Mouse (Mus musculus) embryonic facial prominence, embryonic 11.5 days (tissue): ENCODE data around the gene Sema3f. TPM values are rescaled to one million over a fixed set of nuclear protein-coding genes. Genes with fewer than 3 reads are reported as not detected.

ENCODE experiments used
- ATAC-seq: fragments of 200-750 bp; cut with Nextera tagmentation; replicated peaks from 2 replicates; pipeline ENCODE4 v1.8.0; 2017; ENCODE audit warnings: low read depth; ENCODE audit not compliant: insufficient number of reproducible peaks, low FRiP score, low TSS enrichment
- DNase-seq: peaks from one replicate; pipeline ENCODE4 v3.0.0-alpha.2; 2015; ENCODE audit warnings: low spot score
- H3K27ac ChIP-seq: fragments of 300-500 bp; sonication (generic); replicated peaks from 2 replicates; pipeline ENCODE4 v1.5.1; 2014; ENCODE audit warnings: mild to moderate bottlenecking, low read depth, low read length, control low read depth
- H3K27me3 ChIP-seq: fragments of 300-500 bp; sonication (generic); 2 replicates; pipeline ENCODE4 v1.6.1; 2014; ENCODE audit warnings: mild to moderate bottlenecking, low read length, moderate library complexity, mixed read lengths; ENCODE audit not compliant: control insufficient read depth, insufficient read depth
- H3K36me3 ChIP-seq: fragments of 300-500 bp; sonication (generic); replicated peaks from 2 replicates; pipeline ENCODE4 v1.6.1; 2014; ENCODE audit warnings: low read depth, mild to moderate bottlenecking, low read length, moderate library complexity, mixed read lengths; ENCODE audit not compliant: control insufficient read depth, insufficient read depth
- H3K4me1 ChIP-seq: fragments of 300-500 bp; sonication (generic); 2 replicates; pipeline ENCODE4 v1.6.1; 2014; ENCODE audit warnings: low read length, mixed read lengths; ENCODE audit not compliant: control insufficient read depth, insufficient read depth
- H3K4me2 ChIP-seq: fragments of 300-500 bp; sonication (generic); 2 replicates; pipeline ENCODE4 v1.6.1; 2014; ENCODE audit warnings: low read depth, mild to moderate bottlenecking, control low read depth, low read length, moderate library complexity
- H3K4me3 ChIP-seq: fragments of 300-500 bp; sonication (generic); 2 replicates; pipeline ENCODE4 v1.5.1; 2014; ENCODE audit warnings: low read depth, low read length, control low read depth
- H3K9ac ChIP-seq: fragments of 300-500 bp; sonication (generic); replicated peaks from 2 replicates; pipeline ENCODE4 v1.6.1; 2014; ENCODE audit warnings: mild to moderate bottlenecking, control low read depth, low read length
- H3K9me3 ChIP-seq: fragments of 300-500 bp; sonication (generic); replicated peaks from 2 replicates; pipeline ENCODE4 v1.6.1; 2016; ENCODE audit warnings: mild to moderate bottlenecking, low read length, inconsistent platforms, mixed read lengths; ENCODE audit not compliant: control insufficient read depth
- WGBS: fragments of 180-500 bp; shearing (Covaris S2); extraction: QIAGEN DNeasy Blood & Tissue Kit; methylation state at CpG from one replicate; pipeline ENCODE4 v1.1.7; 2014; 5-methylcytosine and 5-hydroxymethylcytosine counted together
- polyA plus RNA-seq: library from polyadenylated mRNA; unstranded; fragments of >200 nt; fragmentation: Nextera tagmentation; extraction: Ambion mirVana; gene quantifications from 2 replicates; pipeline ENCODE4 v1.2.1, GENCODE M21; 2014

Gene Sema3f
- polyA plus RNA-seq, 1 experiment from 2014 or later = 17.7 TPM

DNA sequence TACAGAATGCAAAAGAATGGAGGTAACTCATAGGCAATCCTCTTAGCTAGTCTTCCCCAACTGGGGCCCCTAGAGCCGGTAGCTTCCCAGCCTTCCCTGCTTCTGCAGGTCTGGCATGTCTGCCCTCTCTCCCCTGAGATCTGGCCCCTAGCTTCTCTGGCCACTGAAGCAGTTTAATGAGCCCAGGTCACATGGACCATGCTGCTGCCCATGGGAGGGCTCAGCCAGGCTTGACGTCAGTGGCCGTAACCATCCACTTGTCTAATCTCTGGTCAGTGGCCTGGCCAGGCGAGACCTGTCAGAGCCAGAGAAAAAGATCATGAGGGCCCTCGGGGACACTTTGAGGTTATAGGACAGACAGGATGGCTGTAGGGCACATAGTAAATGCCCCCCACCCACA, 40.0 kb downstream of the Sema3f start:
- Histone ChIP-seq H3K9ac (no peak overlapping the region), H3K36me3 (no peaks in the 10 kb centered on the region), H3K27ac (no peak overlapping the region), H3K27me3 (peaks cover 10% of the 10 kb centered on the region), H3K4me1 (peaks cover 3% of the 10 kb centered on the region), H3K4me2 (no peak overlapping the region), H3K9me3 (no peaks in the 10 kb centered on the region), H3K4me3 (no peak overlapping the region)
- 51% methylated on average over 5 of the region's 5 CpGs for WGBS
- DNase-seq = no peak
- ATAC-seq = no peak

DNA sequence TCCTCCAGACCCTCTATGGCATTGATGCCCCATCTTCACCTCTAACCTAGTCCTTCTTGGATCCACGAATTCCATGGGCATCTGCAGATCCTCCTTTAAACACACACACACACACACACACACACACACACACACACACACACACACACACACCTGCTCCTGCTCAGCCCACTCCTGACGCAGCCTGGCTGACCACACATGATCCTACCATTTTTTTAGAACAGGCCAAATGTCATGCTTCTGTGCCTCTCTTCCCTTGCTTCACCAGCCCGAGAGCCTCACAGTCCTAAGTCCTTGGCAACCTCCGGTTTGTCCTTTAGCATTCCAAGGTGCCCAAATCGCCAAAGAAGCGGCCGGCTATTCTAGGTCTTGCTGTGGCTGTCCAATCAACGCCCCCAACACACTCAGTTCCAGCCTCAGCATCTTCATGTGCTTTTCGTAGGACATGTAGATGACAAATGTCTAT, 40.8 kb downstream of the Sema3f start, which contains the start of gene Slc38a3:
Gene Slc38a3, minus strand, starts transcription at position 51 of the 466 bp plus-strand sequence.
- H3K9me3 ChIP-seq = no peaks in the 10 kb centered on the region
- H3K27ac ChIP-seq = no peak within 1 kb of the TSS
- H3K27me3 ChIP-seq = peaks cover 9% of the 10 kb centered on the region
- H3K9ac ChIP-seq = no peak within 1 kb of the TSS
- ATAC-seq (no peak), DNase-seq (no peak)
- H3K4me1 ChIP-seq = peaks cover 3% of the 10 kb centered on the region
- no peaks in the 10 kb centered on the region for H3K36me3 ChIP-seq
- H3K4me3 ChIP-seq = no peak within 1 kb of the TSS
- 84% methylated on average over 9 of the region's 9 CpGs for WGBS
- no peak within 1 kb of the TSS for H3K4me2 ChIP-seq

DNA sequence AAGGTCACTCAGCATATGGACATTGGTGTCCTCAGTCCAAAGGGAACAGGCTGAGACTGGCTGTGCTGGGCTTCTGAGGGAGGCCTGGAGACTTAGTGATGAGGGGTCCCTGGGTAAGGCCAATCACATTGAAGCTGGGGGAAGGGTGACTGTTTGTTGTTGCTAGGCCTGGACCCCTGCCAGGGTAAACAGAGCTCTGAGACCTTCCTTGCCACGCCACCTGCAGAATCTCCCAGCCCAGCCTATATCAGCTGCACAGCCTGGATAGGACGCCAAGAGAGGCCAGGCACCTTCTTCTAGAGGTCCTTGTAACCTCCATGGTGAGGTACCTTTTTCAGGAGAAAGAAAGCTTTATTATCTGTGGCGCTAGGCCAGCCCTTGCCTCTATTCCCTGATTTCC, 41.4 kb downstream of the Sema3f start:
- ATAC-seq (no peak), DNase-seq (no peak)
- WGBS = 67% methylated on average over 3 of the region's 3 CpGs
- Histone ChIP-seq H3K9ac (no peak overlapping the region), H3K36me3 (no peaks in the 10 kb centered on the region), H3K4me3 (no peak overlapping the region), H3K27ac (no peak overlapping the region), H3K4me2 (no peak overlapping the region), H3K9me3 (no peaks in the 10 kb centered on the region), H3K27me3 (peaks cover 9% of the 10 kb centered on the region), H3K4me1 (peaks cover 3% of the 10 kb centered on the region)

DNA sequence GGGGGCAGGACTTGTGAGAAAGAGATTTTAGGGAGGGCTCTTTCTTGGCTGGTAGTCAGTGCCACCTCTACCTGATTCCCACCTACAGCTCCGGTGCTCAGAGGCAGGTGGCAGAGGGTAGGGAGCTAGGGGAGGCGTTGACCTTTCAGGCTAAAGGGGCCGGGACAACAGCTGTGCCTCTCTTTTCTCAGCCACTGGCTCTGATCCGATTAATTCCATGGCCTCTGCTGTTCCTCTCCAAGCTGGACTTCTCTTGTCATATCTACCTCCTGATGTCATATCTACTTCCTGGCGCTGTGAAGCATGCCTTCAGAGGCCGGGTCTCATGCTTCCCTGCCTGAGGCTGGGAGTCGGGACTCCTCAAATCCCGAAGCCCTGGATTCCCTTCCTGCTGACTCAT, 42.3 kb downstream of the Sema3f start:
- ATAC-seq (no peak), DNase-seq (no peak)
- 35% methylated on average over 8 of the region's 8 CpGs for WGBS
- Histone ChIP-seq H3K27me3 (peaks cover 9% of the 10 kb centered on the region), H3K4me3 (no peak overlapping the region), H3K4me1 (peaks cover 8% of the 10 kb centered on the region), H3K9me3 (no peaks in the 10 kb centered on the region), H3K36me3 (no peaks in the 10 kb centered on the region), H3K9ac (no peak overlapping the region), H3K4me2 (peak overlapping the region; percentile 95; the same call in 1 of the 2 replicates), H3K27ac (no peak overlapping the region)

DNA sequence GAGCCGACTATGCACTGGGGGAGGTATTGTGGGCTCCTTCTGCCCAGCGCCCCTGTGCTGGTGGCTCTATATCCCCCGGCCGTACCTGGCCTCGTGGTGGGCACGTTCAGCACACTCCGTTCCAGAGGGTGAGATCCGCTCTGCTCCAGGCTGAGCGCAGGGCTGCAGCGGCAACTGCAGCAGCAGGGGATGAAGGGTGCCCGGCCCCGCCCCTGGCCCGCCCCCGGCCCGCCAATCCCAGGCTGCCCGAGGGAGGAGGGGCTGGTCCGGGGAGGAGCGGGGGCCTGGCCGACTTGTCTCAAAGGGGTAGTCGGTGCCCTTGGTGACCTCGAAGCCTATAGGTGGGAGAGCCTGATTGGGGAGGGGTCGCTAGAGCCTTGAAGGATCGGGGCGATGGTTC, 43.1 kb downstream of the Sema3f start:
- ATAC-seq (peak; percentile 89), DNase-seq (peak; percentile 81)
- Histone ChIP-seq H3K9me3 (no peaks in the 10 kb centered on the region), H3K27ac (no peak overlapping the region), H3K36me3 (no peaks in the 10 kb centered on the region), H3K4me2 (peak overlapping the region; percentile 95), H3K27me3 (peaks cover 9% of the 10 kb centered on the region), H3K4me3 (peak overlapping the region; percentile 47), H3K4me1 (peaks cover 8% of the 10 kb centered on the region), H3K9ac (peak overlapping the region; percentile 57)
- under 1% methylated on average over 24 of the region's 24 CpGs for WGBS

DNA sequence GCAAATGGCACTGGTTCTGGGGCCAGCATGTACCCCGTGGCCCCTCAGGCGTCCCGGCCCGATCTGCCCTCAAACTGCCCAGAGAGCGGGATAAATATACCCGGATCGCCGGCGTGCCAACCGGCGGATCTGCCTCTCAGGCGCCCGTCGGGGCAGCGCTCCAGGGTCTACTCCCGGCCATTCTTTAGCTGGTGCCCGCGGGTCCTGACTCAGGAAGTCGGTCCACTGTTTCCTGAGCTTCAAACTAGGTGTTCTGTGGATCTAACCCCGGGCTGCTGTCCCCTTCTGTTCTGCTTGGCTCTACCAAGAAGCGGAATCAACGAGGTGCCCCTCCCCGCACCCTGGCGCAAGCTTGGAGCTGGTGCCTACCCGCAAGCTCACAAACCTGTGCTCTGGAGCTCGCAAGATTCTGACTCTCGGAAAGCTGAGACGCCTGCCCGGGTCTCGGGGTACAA, 43.5 kb downstream of the Sema3f start:
- 1% methylated on average over 30 of the region's 30 CpGs for WGBS
- no peaks in the 10 kb centered on the region for H3K9me3 ChIP-seq
- no peak overlapping the region for H3K27ac ChIP-seq
- DNase-seq (peak; percentile 41), ATAC-seq (no peak)
- peak overlapping the region; percentile 57 for H3K9ac ChIP-seq
- H3K36me3 ChIP-seq = no peaks in the 10 kb centered on the region
- peak overlapping the region; percentile 95 for H3K4me2 ChIP-seq
- peaks cover 8% of the 10 kb centered on the region for H3K4me1 ChIP-seq
- peak overlapping the region; percentile 47 for H3K4me3 ChIP-seq
- peaks cover 9% of the 10 kb centered on the region for H3K27me3 ChIP-seq

DNA sequence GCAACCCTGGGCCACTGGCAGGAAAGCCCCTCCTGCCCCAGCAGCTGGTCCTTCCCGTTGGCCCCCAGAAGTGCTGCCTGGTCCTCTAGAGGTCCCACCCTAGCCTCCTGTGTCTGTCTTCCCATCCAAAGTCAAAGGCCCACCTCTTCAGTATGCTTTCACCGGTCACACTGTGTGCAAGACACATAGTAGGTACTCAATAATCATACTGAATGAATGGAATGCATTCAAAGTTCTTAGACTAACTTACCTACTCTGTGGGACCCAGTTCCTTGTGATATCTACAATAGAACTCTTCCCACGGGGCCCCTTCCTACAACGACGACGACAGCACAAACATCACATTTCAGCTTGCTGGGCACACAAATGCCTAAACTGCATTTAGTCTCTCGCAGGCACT, 45.0 kb downstream of the Sema3f start:
- Histone ChIP-seq H3K4me3 (no peak overlapping the region), H3K36me3 (no peaks in the 10 kb centered on the region), H3K9ac (no peak overlapping the region), H3K27ac (no peak overlapping the region), H3K4me2 (no peak overlapping the region), H3K9me3 (no peaks in the 10 kb centered on the region), H3K27me3 (peaks cover 9% of the 10 kb centered on the region), H3K4me1 (peaks cover 8% of the 10 kb centered on the region)
- ATAC-seq (no peak), DNase-seq (no peak)
- WGBS = 87% methylated on average over 7 of the region's 7 CpGs

DNA sequence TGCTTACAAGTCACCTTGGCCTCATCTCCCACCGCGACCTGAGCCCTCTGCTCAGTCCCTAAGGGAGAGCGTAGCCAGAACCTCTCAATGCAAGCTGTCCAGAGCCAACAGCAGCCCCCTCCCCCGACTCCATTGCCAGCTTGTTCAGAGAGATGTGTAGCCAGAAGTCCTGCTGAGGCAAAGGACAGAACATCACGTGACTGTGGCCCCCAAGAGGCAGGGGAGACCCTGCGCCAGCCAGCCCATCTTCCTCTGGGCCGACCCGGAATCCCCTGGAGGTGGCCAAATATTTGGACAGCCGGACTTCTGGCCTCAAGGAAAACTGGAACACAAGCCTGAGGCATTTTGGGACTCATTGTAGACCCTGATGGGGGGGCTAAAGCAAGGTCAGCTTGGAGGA, 46.8 kb downstream of the Sema3f start:
- peaks cover 9% of the 10 kb centered on the region for H3K27me3 ChIP-seq
- peaks cover 8% of the 10 kb centered on the region for H3K4me1 ChIP-seq
- no peak overlapping the region for H3K27ac ChIP-seq
- no peak overlapping the region for H3K4me3 ChIP-seq
- H3K9ac ChIP-seq = peak overlapping the region; percentile 30; the same call in 1 of the 2 replicates
- ATAC-seq (no peak), DNase-seq (no peak)
- H3K36me3 ChIP-seq = no peaks in the 10 kb centered on the region
- H3K4me2 ChIP-seq = no peak overlapping the region
- H3K9me3 ChIP-seq = no peaks in the 10 kb centered on the region
- 47% methylated on average over 9 of the region's 9 CpGs for WGBS
